Mouse (Mus musculus) neural tube, embryonic 11.5 days (tissue): ENCODE data around the gene Olfr981. TPM values are rescaled to one million over a fixed set of nuclear protein-coding genes. Genes with fewer than 3 reads are reported as not detected.
"Not testable (repeated sequence)": the region's sequence is repeated elsewhere in the genome, so short reads cannot be mapped to it uniquely, and the experiment has no call there.

ENCODE experiments used
- ATAC-seq: fragments of 200-750 bp; cut with Nextera tagmentation; 2 replicates; pipeline ENCODE4 v1.8.0; 2017; ENCODE audit warnings: moderate number of reproducible peaks, mild to moderate bottlenecking, moderate TSS enrichment, moderate library complexity; ENCODE audit not compliant: insufficient read depth, low FRiP score, low TSS enrichment
- DNase-seq: peaks from one replicate; pipeline ENCODE4 v3.0.0-alpha.2; 2015; ENCODE audit warnings: low spot score
- H3K27ac ChIP-seq: fragments of 300-500 bp; sonication (generic); 2 replicates; pipeline ENCODE4 v1.5.1; 2014; ENCODE audit warnings: low read depth, mild to moderate bottlenecking, low read length
- H3K27me3 ChIP-seq: fragments of 300-500 bp; sonication (generic); 2 replicates; pipeline ENCODE4 v1.6.1; 2014; ENCODE audit warnings: mild to moderate bottlenecking, low read length, mixed read lengths; ENCODE audit not compliant: control insufficient read depth, insufficient read depth
- H3K36me3 ChIP-seq: fragments of 300-500 bp; sonication (generic); 2 replicates; pipeline ENCODE4 v1.6.1; 2014; ENCODE audit warnings: mild to moderate bottlenecking, low read length, moderate library complexity, mixed read lengths; ENCODE audit not compliant: control insufficient read depth, insufficient read depth
- H3K4me1 ChIP-seq: fragments of 300-500 bp; sonication (generic); 2 replicates; pipeline ENCODE4 v1.6.1; 2014; ENCODE audit warnings: low read length, mixed read lengths; ENCODE audit not compliant: control insufficient read depth, insufficient read depth
- H3K4me2 ChIP-seq: fragments of 300-500 bp; sonication (generic); 2 replicates; pipeline ENCODE4 v1.6.1; 2014; ENCODE audit warnings: low read depth, mild to moderate bottlenecking, moderate library complexity
- H3K4me3 ChIP-seq: fragments of 300-500 bp; sonication (generic); 2 replicates; pipeline ENCODE4 v1.5.1; 2014; ENCODE audit warnings: low read depth, low read length
- H3K9ac ChIP-seq: fragments of 300-500 bp; sonication (generic); 2 replicates; pipeline ENCODE4 v1.6.1; 2014; ENCODE audit warnings: mild to moderate bottlenecking, low read length
- H3K9me3 ChIP-seq: fragments of 300-500 bp; sonication (generic); 2 replicates; pipeline ENCODE4 v1.6.1; 2016; ENCODE audit warnings: low read length; ENCODE audit not compliant: control insufficient read depth
- WGBS: fragments of 180-500 bp; shearing (Covaris S2); extraction: QIAGEN DNeasy Blood & Tissue Kit; methylation state at CpG from one replicate; pipeline ENCODE4 v1.1.7; 2014; 5-methylcytosine and 5-hydroxymethylcytosine counted together
- polyA plus RNA-seq: library from polyadenylated mRNA; unstranded; fragments of >200 nt; fragmentation: Nextera tagmentation; extraction: Ambion mirVana; gene quantifications from 2 replicates; pipeline ENCODE4 v1.2.1, GENCODE M21; 2014

Gene Olfr981
- polyA plus RNA-seq, result not detected in 2 replicates

GRCm38 (mm10) chr9:40021164-40021563, at the start of gene Olfr981:
Olfr981 (plus strand) TSS chr9:40021464.
- H3K27ac ChIP-seq, result no peak within 1 kb of the TSS
- no peaks in the 10 kb centered on the region for H3K36me3 ChIP-seq
- H3K4me1 ChIP-seq, result no peaks in the 10 kb centered on the region
- no peak within 1 kb of the TSS for H3K4me3 ChIP-seq
- H3K27me3 ChIP-seq, result no peaks in the 10 kb centered on the region
- WGBS, result 66% methylated on average over 2 of the region's 2 CpGs
- ATAC-seq (no peak), DNase-seq (no peak)
- no peak within 1 kb of the TSS for H3K9ac ChIP-seq
- H3K9me3 ChIP-seq, result no peaks in the 10 kb centered on the region
- no peak within 1 kb of the TSS for H3K4me2 ChIP-seq

GRCm38 (mm10) chr9:39976581-39977145, 44.6 kb upstream of the Olfr981 start:
- ATAC-seq, DNase-seq, H3K9ac ChIP-seq, H3K4me2 ChIP-seq, H3K27ac ChIP-seq, H3K27me3 ChIP-seq, H3K4me3 ChIP-seq, H3K36me3 ChIP-seq, H3K9me3 ChIP-seq, H3K4me1 ChIP-seq: not testable (repeated sequence)
- WGBS, result 90% methylated on average over 1 of the region's 1 CpGs

DNA sequence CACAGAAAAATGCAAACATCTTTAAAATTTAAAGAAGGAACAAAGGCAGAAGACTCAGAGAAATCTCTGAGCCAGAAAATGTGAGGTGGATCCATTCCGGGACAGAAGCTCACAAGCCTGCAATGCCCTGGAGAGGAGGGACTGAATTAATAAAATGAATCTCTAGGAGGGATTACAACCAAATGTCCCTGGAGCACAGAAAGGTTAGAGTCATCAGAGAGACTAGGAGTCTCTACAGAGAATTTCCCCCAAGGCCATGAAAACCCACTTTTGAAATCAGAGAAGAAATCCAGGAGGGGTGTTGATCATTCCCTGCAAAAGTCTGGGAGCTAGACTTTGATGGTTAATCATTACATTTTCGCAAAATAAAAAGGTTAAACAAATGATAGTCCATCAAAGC, 29.5 kb upstream of the Olfr981 start, which contains the start of gene Olfr978:
Gene Olfr978 (plus strand): TSS at position 301 of the 400 bp plus-strand sequence.
- Histone ChIP-seq H3K27ac (no peak within 1 kb of the TSS), H3K9me3 (no peaks in the 10 kb centered on the region), H3K27me3 (no peaks in the 10 kb centered on the region), H3K4me2 (no peak within 1 kb of the TSS), H3K36me3 (no peaks in the 10 kb centered on the region), H3K4me3 (no peak within 1 kb of the TSS), H3K9ac (no peak within 1 kb of the TSS), H3K4me1 (no peaks in the 10 kb centered on the region)
- ATAC-seq (no peak), DNase-seq (no peak)
- 82% methylated on average over 2 of the region's 2 CpGs for WGBS

GRCm38 (mm10) chr9:40003365-40003764, 17.9 kb upstream of the Olfr981 start, which contains the start of gene Olfr979:
Olfr979 (minus strand) TSS chr9:40003465.
- H3K27me3 ChIP-seq, result no peaks in the 10 kb centered on the region
- no peak within 1 kb of the TSS for H3K4me3 ChIP-seq
- no peak for ATAC-seq

DNA sequence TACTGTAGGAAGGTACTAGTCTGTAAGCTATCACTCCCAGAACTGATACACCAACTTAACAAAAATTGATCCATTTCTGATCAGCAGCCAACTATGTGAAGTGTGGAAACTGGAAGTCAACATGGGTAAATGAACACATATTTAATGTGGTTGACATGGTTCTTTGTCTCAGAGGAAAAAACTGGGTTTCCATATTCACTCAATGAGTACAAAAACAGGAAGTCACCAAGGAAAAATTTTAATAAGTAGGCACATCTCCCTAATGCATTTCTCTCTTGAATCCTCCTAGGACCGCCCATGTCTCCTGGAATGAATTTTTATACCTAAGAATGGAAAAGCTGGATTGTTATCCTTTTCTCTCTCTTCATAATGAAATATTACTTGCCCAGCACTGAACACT, 11.8 kb upstream of the Olfr981 start, which contains the start of gene Olfr980:
Gene Olfr980 (minus strand): TSS at position 101 of the 400 bp plus-strand sequence.
- Histone ChIP-seq H3K4me1 (no peaks in the 10 kb centered on the region), H3K9me3 (no peaks in the 10 kb centered on the region), H3K27me3 (no peaks in the 10 kb centered on the region), H3K36me3 (no peaks in the 10 kb centered on the region), H3K9ac (no peak within 1 kb of the TSS), H3K4me3 (no peak within 1 kb of the TSS), H3K27ac (no peak within 1 kb of the TSS), H3K4me2 (no peak within 1 kb of the TSS)
- DNase-seq (no peak), ATAC-seq (no peak)
- 96% methylated on average over 1 of the region's 1 CpGs for WGBS

More at GRCm38 (mm10) chr9:40003365-40003764, 17.9 kb upstream of the Olfr981 start, which contains the start of gene Olfr979:
- no peak within 1 kb of the TSS for H3K4me2 ChIP-seq
- H3K9me3 ChIP-seq, result no peaks in the 10 kb centered on the region
- 100% methylated on average over 1 of the region's 1 CpGs for WGBS
- no peaks in the 10 kb centered on the region for H3K36me3 ChIP-seq
- H3K4me1 ChIP-seq, result no peaks in the 10 kb centered on the region
- no peak within 1 kb of the TSS for H3K9ac ChIP-seq
- no peak within 1 kb of the TSS for H3K27ac ChIP-seq
- no peak for DNase-seq

DNA sequence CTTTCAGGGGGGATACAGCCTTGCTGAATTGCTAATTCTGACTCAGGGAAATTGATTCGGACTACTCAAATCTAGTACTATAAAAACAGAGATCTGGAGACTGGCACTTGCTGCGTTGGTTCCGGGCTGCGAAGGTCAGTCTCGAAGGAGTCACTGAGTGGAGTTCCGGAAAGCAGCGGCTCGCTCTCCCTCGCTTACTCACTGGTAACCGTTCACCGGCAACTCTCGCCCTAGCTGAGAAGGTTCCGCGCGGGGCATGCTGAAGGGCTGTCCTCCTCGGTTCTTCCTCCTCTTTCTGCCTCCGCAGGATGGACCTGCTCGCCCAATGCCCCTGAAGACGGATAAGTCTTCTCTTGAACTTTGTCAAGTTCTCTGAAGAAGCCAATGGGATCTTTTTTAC, 28.9 kb downstream of the Olfr981 start:
- DNase-seq, result no peak
- Histone ChIP-seq H3K9ac (no peak overlapping the region), H3K9me3 (no peaks in the 10 kb centered on the region), H3K27me3 (no peaks in the 10 kb centered on the region), H3K36me3 (no peaks in the 10 kb centered on the region), H3K27ac (no peak overlapping the region), H3K4me1 (no peaks in the 10 kb centered on the region), H3K4me3 (no peak overlapping the region), H3K4me2 (no peak overlapping the region)
- 94% methylated on average over 19 of the region's 19 CpGs for WGBS
- no peak for ATAC-seq

- Histone ChIP-seq H3K27me3 (no peaks in the 10 kb centered on the region), H3K36me3 (no peaks in the 10 kb centered on the region), H3K9me3 (no peaks in the 10 kb centered on the region), H3K4me3 (no peak within 1 kb of the TSS), H3K9ac (no peak within 1 kb of the TSS), H3K27ac (no peak within 1 kb of the TSS), H3K4me2 (no peak within 1 kb of the TSS), H3K4me1 (no peaks in the 10 kb centered on the region)
- DNase-seq (no peak), ATAC-seq (no peak)
- 88% methylated on average over 2 of the region's 2 CpGs for WGBS
Observed at GRCm38 (mm10) chr9:40073529-40073928, 52.3 kb downstream of the Olfr981 start, which contains the start of gene Olfr982. Olfr982 (plus strand) TSS chr9:40073829.

Other genes with a start within 250 kb of the Olfr981 start
- not detected in 2 replicates for gene Olfr968, start 238.2 kb upstream of the Olfr981 start, polyA plus RNA-seq
- gene Olfr969, start 230.5 kb upstream of the Olfr981 start, polyA plus RNA-seq, result not detected in 2 replicates
- not detected in 2 replicates for gene Olfr970, start 212.6 kb upstream of the Olfr981 start, polyA plus RNA-seq
- gene Olfr971, start 184.6 kb upstream of the Olfr981 start, polyA plus RNA-seq, result not detected in 2 replicates
- not detected in 2 replicates for gene Olfr972, start 155.0 kb upstream of the Olfr981 start, polyA plus RNA-seq
- gene Olfr229, start 114.1 kb upstream of the Olfr981 start, polyA plus RNA-seq, result not detected in 2 replicates
- gene Olfr974, start 84.0 kb upstream of the Olfr981 start, polyA plus RNA-seq, result not detected in 2 replicates
- gene Olfr975, start 69.4 kb upstream of the Olfr981 start, polyA plus RNA-seq, result not detected in 2 replicates
- gene Olfr976, start 60.3 kb upstream of the Olfr981 start, polyA plus RNA-seq, result not detected in 2 replicates
- gene Olfr978, start 29.4 kb upstream of the Olfr981 start, polyA plus RNA-seq, result not detected in 2 replicates
- not detected in 2 replicates for gene Olfr979, start 18.0 kb upstream of the Olfr981 start, polyA plus RNA-seq
- not detected in 2 replicates for gene Olfr980, start 11.9 kb upstream of the Olfr981 start, polyA plus RNA-seq
- not detected in 2 replicates for gene Olfr982, start 52.4 kb downstream of the Olfr981 start, polyA plus RNA-seq
- gene Olfr983, start 72.1 kb downstream of the Olfr981 start, polyA plus RNA-seq, result not detected in 2 replicates
- gene Olfr984, start 92.7 kb downstream of the Olfr981 start, polyA plus RNA-seq, result not detected in 2 replicates
- not detected in 2 replicates for gene Olfr985, start 108.7 kb downstream of the Olfr981 start, polyA plus RNA-seq
- gene Tmem225, start 126.7 kb downstream of the Olfr981 start, polyA plus RNA-seq, result not detected in 2 replicates
- not detected in 2 replicates for gene Olfr986, start 159.5 kb downstream of the Olfr981 start, polyA plus RNA-seq
- 6.8 and 6.9 TPM in 2 replicates for gene Zfp202, start 170.9 kb downstream of the Olfr981 start, polyA plus RNA-seq
- gene Scn3b, start 247.8 kb downstream of the Olfr981 start, polyA plus RNA-seq, result 29.6 and 37.1 TPM in 2 replicates